Mouse (Mus musculus) brain, adult 2 months (tissue): Measurements from ENCODE around the gene Bcl11b.

Source experiments
- DNase-seq: peaks from one replicate; pipeline ENCODE4 v3.0.0; 2011; ENCODE audit warnings: low read depth, low spot score

Gene Bcl11b

GRCm38 (mm10) chr12:107971081-107971780, 32.2 kb downstream of the Bcl11b start:
- DNase-seq: no peak

- no peak for DNase-seq
Observed at GRCm38 (mm10) chr12:107970637-107971036, 32.8 kb downstream of the Bcl11b start.

- DNase-seq: peak; percentile 82
Observed at GRCm38 (mm10) chr12:107969841-107970371, 33.5 kb downstream of the Bcl11b start.

- no peak for DNase-seq
Observed at GRCm38 (mm10) chr12:107969126-107969525, 34.3 kb downstream of the Bcl11b start.

DNA sequence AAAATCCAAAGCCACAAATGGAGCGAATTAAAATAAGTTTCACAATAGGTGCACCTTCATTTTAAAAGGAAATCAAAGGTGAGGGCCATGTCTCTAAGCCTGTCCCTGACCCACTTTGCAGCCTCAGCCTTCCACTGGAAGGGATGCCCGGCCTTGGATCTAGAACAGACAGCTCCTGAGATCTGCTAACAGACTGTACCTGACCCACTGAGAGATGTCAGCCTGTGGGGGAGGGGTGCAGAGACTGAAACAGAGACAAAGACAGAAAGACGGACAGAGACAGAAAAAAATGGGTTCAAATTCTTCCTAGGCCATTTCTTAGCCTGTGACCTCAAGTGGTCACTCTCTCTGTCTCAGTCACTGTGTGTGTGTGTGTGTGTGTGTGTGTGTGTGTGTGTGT, 35.1 kb downstream of the Bcl11b start:
- DNase-seq: no peak

GRCm38 (mm10) chr12:107967026-107967425, 36.4 kb downstream of the Bcl11b start:
- DNase-seq: no peak

DNA sequence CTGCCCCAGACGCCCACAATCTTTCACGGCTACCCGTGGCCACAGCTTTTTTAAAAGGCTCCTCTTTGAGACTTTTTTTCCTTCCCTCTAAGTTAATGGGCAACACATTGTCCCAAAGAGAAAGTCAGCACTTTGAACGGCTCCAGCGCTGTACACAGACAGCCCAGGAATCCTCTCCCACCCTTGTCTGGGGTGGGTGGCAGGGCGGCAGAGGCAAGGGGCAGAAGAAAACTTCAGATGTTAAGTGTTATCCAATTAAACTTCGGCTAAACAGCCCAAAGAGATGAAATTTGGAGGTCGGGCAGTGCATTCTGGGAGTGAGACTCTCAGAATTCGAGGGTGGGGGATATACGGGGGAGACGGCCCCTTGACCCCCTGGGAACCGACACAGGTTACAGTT, 38.3 kb downstream of the Bcl11b start:
- DNase-seq: no peak

DNA sequence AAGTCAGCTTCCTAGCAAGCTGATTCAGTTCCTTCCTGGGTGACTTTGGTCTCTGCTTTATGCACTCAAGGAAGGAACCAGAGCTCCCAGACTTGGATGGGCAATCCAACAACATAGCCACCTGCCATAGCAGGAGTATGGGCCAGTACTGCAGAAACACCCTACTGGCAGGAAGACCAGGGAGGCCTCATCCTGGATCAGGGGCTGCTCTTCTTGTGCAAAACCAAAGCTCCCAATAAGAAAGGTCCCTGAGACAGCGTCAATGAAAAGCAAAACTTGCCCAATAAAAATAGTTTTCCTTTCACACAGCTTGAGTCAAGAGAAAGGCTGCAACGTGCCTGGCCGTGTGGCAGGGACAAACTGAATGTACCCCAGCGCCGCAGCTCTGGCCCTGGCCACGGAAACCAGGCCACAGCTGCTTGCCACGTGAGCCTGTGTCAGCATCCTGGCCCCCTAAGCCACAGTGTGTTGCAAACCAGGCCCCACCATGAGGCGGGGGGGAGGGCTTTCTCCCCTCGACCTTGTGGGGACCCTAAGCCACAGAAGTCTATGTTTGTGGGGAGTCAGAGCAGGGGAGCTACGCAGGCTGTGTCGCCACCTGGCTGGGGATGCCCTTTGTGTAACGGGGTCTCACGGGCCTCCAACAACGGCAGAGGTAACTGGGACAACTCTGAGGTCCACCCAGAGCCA, 38.9 kb downstream of the Bcl11b start:
- DNase-seq: no peak

DNA sequence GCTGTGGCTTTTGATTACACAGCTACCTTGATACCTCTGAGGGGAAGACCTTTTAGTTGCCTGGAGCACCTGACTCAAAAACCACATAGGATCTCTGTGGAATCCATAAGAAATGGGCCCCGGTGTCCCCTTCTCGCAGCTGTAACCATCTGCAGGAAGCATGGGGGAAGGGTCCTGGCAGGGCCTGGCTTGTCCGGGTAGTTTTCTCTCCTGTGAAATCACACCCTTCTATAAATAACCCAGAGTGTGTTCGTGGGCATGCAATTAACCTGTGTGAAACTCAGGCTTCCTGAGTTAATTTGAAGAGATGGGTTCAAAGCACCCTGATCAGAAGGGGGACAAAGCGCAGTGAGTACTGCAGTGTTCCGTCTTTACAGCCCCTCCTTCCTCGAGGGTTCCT, 40.5 kb downstream of the Bcl11b start:
- DNase-seq: no peak

GRCm38 (mm10) chr12:107961843-107962242, 41.6 kb downstream of the Bcl11b start:
- DNase-seq: no peak

DNA sequence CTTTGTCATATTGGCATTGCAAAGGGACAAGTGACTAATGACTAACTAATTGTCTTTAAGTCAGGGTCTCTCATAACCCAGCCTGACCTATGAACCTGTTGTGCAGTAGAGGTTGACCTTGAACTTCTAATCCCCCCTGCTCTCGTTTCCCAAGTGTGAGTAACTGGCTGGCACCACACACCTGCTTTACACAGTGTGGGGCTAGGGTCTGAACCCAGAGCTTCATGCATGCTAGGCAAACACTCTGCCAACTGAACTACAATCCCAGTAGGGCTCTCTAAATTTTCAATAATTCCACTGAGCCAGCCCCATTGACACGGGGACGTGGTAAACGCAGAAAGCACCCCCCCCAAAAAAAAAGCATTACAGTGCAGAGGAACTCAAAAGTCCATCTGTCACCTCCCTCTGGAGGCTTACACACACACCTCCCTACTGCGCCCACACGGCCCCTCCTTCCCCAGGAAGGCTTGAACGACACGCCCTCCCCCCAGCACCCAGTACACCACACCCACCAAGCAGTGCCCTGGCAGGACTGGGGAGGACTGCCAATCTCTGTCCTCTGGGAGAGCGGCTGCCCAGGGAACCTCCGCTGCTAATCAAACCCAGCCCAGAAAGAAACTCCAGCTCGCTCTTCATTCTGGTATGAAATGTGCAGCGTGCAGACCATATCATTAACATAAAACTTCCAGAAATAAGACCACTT, 42.5 kb downstream of the Bcl11b start:
- DNase-seq: peak; percentile 71

GRCm38 (mm10) chr12:107960365-107960764, 43.0 kb downstream of the Bcl11b start:
- DNase-seq: no peak

GRCm38 (mm10) chr12:107959872-107960271, 43.5 kb downstream of the Bcl11b start:
- no peak for DNase-seq

GRCm38 (mm10) chr12:107953044-107953684, 50.2 kb downstream of the Bcl11b start:
- peak; percentile 44 for DNase-seq

GRCm38 (mm10) chr12:107952318-107952724, 51.1 kb downstream of the Bcl11b start:
- peak; percentile 78 for DNase-seq

GRCm38 (mm10) chr12:107950667-107951179, 52.7 kb downstream of the Bcl11b start:
- peak; percentile 44 for DNase-seq

DNA sequence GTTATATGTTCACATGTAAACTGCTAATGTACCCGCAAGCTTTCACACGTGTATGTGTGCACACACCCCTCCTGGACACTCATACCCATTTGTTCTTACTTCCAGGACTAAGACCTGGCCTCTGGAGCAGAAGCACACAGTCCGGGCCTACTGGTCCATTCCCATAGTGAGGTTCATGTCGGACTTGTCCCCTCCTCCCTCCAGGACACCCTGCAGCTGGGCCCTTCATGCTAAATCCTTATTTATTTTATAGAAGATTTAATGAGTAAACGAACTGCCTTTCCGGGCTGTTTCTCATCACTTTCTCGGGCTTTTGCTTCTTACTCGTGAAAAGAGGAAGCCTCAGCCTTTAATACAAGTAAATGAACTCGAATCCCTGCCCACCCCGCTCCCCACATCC, 54.0 kb downstream of the Bcl11b start:
- no peak for DNase-seq

DNA sequence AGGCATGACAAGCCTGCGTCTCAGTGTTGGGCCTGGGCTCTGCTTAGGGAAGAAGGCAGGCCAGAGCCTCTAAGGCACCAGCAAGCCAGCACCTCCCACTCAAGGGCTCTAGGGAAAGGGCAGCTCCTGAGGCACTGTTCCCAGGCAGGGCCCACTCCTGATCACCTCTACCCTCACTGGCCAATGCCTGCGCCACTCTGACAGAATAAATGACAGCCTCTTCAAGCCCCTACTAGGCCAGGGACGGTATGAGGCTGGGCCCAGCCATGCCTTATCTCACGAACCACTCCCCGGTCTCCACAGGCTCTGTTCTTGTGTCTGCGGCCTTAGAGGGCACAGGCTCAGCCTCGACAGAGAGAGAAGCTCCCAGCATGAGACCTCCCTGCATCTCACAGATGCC, 61.3 kb downstream of the Bcl11b start:
- no peak for DNase-seq

DNA sequence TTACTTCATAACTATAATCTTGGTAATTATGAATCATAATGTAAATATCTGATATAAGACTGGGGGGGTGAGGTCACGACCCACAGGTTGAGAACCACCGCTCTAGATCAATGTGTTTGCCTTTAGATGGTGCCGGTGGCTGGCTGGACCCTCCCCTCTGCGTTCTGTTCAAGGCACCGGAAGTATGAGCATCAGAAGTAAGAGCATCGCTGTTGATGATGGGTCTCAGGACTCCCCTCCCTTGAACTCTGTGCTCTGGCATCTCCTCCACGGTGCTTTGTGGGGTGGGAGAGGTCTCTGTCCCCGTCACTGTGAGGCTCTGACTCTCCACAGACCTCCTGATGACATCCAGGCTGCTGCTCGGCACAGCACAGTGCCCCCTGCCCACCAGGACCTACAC, 62.6 kb downstream of the Bcl11b start:
- no peak for DNase-seq

GRCm38 (mm10) chr12:107939177-107939576, 64.2 kb downstream of the Bcl11b start:
- DNase-seq: peak; percentile 54

DNA sequence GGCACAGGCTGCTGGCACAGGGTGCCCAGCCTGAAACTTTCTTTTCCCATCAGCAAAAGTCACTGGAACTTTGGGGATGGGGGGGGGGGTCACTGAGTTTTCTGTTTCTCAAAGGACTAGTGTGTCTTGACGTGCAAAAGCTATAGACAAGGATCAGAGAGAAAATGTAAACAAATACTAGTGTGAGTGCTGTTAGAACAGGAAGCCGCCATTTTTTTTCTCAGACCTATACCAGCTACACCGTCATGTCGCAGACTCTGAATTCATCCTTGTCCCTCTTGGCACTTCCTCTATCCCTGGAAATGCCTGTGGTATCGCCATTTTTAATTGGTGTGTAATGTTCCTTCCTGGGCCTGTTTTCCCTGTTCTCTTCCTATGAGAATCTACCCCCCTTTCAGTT, 66.4 kb downstream of the Bcl11b start:
- DNase-seq: no peak

DNA sequence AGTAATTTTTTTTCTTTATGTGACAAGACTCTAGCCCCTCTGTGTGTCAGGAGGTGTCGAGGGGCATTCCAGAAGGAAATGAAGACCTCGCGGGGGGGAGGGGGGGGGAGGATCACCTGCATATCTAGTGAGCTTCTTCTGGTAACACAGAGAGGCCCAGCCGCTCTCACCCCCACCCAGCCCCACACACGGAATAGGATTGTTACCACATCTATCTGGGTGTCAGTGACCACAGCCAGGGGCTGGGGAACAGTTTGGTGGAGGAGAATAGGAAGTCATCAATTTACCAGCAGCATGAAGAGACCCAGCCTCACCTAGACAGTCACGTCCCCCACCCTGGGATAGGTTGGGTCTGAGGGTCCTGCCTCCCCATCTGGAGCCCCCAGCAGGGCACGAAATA, 67.0 kb downstream of the Bcl11b start:
- no peak for DNase-seq
